Mouse (Mus musculus): ENCODE measurements around the gene Zfp935.
"Not testable (repeated sequence)": the region's sequence is repeated elsewhere in the genome, so short reads cannot be mapped to it uniquely, and the experiment has no call there.

Zfp935 gene

GRCm38 (mm10) chr13:62558189-62559110 lies at the start of gene Zfp935:
Gene Zfp935 (minus strand): TSS chr13:62558511.
- DNase-seq = peak; percentile 67 to 79

- not testable (repeated sequence) for DNase-seq
These were observed 12.8 kb upstream of the Zfp935 start, which contains the start of gene Zfp934 for GRCm38 (mm10) chr13:62571099-62571498. Gene Zfp934 (minus strand): TSS chr13:62571199.

- peak; percentile 6 to 19 for DNase-seq
These were observed 3.4 kb upstream of the Zfp935 start for GRCm38 (mm10) chr13:62561696-62562095.

- DNase-seq = not testable (repeated sequence)
These were observed 28.2 kb downstream of the Zfp935 start for GRCm38 (mm10) chr13:62530129-62530528.

- DNase-seq = not testable (repeated sequence)
These were observed 47.5 kb downstream of the Zfp935 start for GRCm38 (mm10) chr13:62510641-62511420.

GRCm38 (mm10) chr13:62472661-62473060 lies 85.7 kb downstream of the Zfp935 start:
- DNase-seq = not testable (repeated sequence)

- DNase-seq = not testable (repeated sequence)
These were observed 88.4 kb downstream of the Zfp935 start for GRCm38 (mm10) chr13:62469947-62470346.

- peak; percentile 88 to 93 for DNase-seq
These were observed 91.6 kb downstream of the Zfp935 start, which contains the start of gene Gm49359 for GRCm38 (mm10) chr13:62466424-62467334. Gene Gm49359 (minus strand): TSS chr13:62466832.
